Mouse (Mus musculus): ENCODE results near the gene Angel2. TPM values are rescaled to one million over a fixed set of nuclear protein-coding genes. Genes with fewer than 3 reads are reported as not detected.

Gene Angel2
- total and polyA plus RNA-seq, 3 experiments, result 25.1 to 33.7 TPM; not detected in 1

GRCm38 (mm10) chr1:190918938-190919337 lies 6.0 kb upstream of the Angel2 start:
- Histone ChIP-seq H3K4me3 (ENCODE audit: control insufficient read depth in 1 of 2, insufficient read depth in 1 of 2, low read depth in 2 of 2, low read length in 2 of 2) (no peak overlapping the region), H3K9me3 (replicated peaks; ENCODE audit: insufficient read depth, low read length) (no peaks in the 10 kb centered on the region), H3K27me3 (ENCODE audit: control insufficient read depth in 1 of 2, insufficient read depth in 2 of 2, low read length in 2 of 2) (peaks cover 1 to 2% of the 10 kb centered on the region in 2 experiments; a peak in 1 of 4 replicates), H3K36me3 (ENCODE audit: control insufficient read depth in 1 of 2, insufficient read depth in 2 of 2, low read length in 2 of 2) (no peaks in the 10 kb centered on the region), H3K79me2 (ENCODE audit: control insufficient read depth, insufficient read depth, low read length, poor library complexity) (no peaks in the 10 kb centered on the region), H3K27ac (ENCODE audit: control insufficient read depth, low read depth, low read length) (no peak overlapping the region), H3K9ac (ENCODE audit: control insufficient read depth, low read depth, low read length, poor library complexity, severe bottlenecking) (no peak overlapping the region), H3K4me1 (ENCODE audit: control insufficient read depth in 1 of 2, insufficient read depth in 2 of 2, low read length in 2 of 2) (peaks cover 0 to 6% of the 10 kb centered on the region in 2 experiments; a peak in 1 of 4 replicates)
- TF ChIP-seq MEF2A (IDR thresholded peaks at IDR 0.05; ENCODE audit: extremely low read depth, insufficient replicate concordance, low read depth, low read length, poor library complexity, severe bottlenecking) (no peak), ZKSCAN1 (IDR thresholded peaks at IDR 0.05; ENCODE audit: low read depth, low read length) (no peak), MAX (IDR thresholded peaks at IDR 0.05; ENCODE audit: low read length) (no peak), EP300 (IDR thresholded peaks at IDR 0.05; ENCODE audit: low read depth in 1 of 2, low read length in 2 of 2) (no peak), CHD1 (IDR thresholded peaks at IDR 0.05; ENCODE audit: low read depth, low read length) (no peak)
- no peak for DNase-seq (ENCODE audit: low read depth, low spot score)

DNA sequence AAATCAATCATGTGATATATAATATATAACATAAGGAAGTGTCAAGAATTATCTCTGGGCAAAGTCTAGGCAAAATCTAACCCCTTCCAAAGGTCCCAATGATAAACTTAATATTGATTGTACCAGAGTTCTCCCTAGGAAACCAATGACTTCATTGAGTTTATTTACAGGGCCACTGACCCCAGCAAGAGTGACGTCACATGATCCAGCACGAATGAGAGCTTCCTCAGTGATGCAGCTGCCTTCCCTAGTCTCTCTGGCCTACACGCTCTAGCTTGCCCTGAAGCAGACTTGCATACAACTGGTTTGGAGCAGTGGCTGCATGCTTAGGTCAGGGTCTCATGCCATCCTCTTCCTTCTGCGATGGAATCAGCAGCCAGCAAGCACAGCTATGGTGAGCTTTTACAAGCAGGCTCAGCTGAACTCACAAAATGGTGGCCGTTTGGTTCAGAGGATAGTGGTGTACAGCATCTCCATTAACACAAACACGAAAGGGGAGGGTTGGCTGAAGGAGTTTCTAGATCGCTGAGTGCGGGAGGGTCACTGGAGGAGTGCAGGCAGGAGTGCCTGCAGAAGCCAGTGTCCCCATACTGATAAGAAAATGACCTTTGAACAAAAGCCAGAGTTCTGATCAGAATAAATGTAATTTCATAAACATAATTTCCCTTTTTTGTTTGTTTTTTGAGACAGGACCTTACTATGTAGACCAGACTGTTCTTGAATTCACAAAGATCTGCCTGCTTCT lies 5.0 kb upstream of the Angel2 start:
- Histone ChIP-seq H3K9me3 (replicated peaks; ENCODE audit: insufficient read depth, low read length) (no peaks in the 10 kb centered on the region), H3K36me3 (ENCODE audit: control insufficient read depth in 1 of 2, insufficient read depth in 2 of 2, low read length in 2 of 2) (no peaks in the 10 kb centered on the region), H3K4me3 (ENCODE audit: control insufficient read depth in 1 of 2, insufficient read depth in 1 of 2, low read depth in 2 of 2, low read length in 2 of 2) (no peak overlapping the region), H3K4me1 (ENCODE audit: control insufficient read depth in 1 of 2, insufficient read depth in 2 of 2, low read length in 2 of 2) (peaks cover 0 to 6% of the 10 kb centered on the region in 2 experiments; a peak in 1 of 4 replicates), H3K79me2 (ENCODE audit: control insufficient read depth, insufficient read depth, low read length, poor library complexity) (no peaks in the 10 kb centered on the region), H3K9ac (ENCODE audit: control insufficient read depth, low read depth, low read length, poor library complexity, severe bottlenecking) (no peak overlapping the region), H3K27ac (ENCODE audit: control insufficient read depth, low read depth, low read length) (no peak overlapping the region), H3K27me3 (ENCODE audit: control insufficient read depth in 1 of 2, insufficient read depth in 2 of 2, low read length in 2 of 2) (peaks cover 1 to 2% of the 10 kb centered on the region in 2 experiments; a peak in 1 of 4 replicates)
- no peak for DNase-seq (ENCODE audit: low read depth, low spot score)
- TF ChIP-seq UBTF (IDR thresholded peaks at IDR 0.05; ENCODE audit: borderline replicate concordance, insufficient read depth, low read depth, low read length) (no peak), GABPA (IDR thresholded peaks at IDR 0.05; ENCODE audit: low read depth, low read length) (no peak), POLR2AphosphoS2 (IDR thresholded peaks at IDR 0.05; ENCODE audit: low read length) (no peak)

DNA sequence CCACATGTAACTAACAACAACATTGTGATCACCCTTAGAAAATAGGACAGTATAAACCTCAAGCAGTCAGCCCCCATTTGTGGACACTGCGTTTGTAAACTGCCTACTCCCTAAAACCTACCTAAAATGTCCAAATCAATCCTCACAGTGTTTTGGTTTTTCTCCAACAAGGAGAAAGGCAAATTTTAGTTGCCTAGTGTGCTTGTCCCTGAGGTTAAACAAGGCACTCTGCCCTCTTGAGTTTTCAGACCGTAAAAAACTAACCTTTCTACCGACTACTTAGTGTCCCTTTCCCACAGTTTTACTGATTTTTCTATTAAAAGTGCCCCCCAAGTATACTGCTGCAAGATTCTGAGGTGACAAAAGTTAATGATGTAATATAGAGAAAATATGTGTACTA lies 2.4 kb downstream of the Angel2 start:
- H3K9me3 ChIP-seq (replicated peaks; ENCODE audit: insufficient read depth, low read length), result no peaks in the 10 kb centered on the region
- peak overlapping the region in 1 of 2 experiments; percentile 81; a peak in 2 of 4 replicates for H3K4me3 ChIP-seq (ENCODE audit: control insufficient read depth in 1 of 2, insufficient read depth in 1 of 2, low read depth in 2 of 2, low read length in 2 of 2)
- no peak for DNase-seq (ENCODE audit: low read depth, low spot score)

More for the DNA sequence above, 2.4 kb downstream of the Angel2 start:
- peaks cover 0 to 9% of the 10 kb centered on the region in 2 experiments; a peak in 2 of 4 replicates for H3K36me3 ChIP-seq (ENCODE audit: control insufficient read depth in 1 of 2, insufficient read depth in 2 of 2, low read length in 2 of 2)
- H3K9ac ChIP-seq (ENCODE audit: control insufficient read depth, low read depth, low read length, poor library complexity, severe bottlenecking), result peak overlapping the region; percentile 42; the same call in 1 of the 2 replicates
- peaks cover 9% of the 10 kb centered on the region for H3K79me2 ChIP-seq (ENCODE audit: control insufficient read depth, insufficient read depth, low read length, poor library complexity)
- peaks cover 3% of the 10 kb centered on the region in 2 experiments; a peak in 3 of 4 replicates for H3K4me1 ChIP-seq (ENCODE audit: control insufficient read depth in 1 of 2, insufficient read depth in 2 of 2, low read length in 2 of 2)
- H3K27me3 ChIP-seq (ENCODE audit: control insufficient read depth in 1 of 2, insufficient read depth in 2 of 2, low read length in 2 of 2), result no peaks in the 10 kb centered on the region
- H3K27ac ChIP-seq (ENCODE audit: control insufficient read depth, low read depth, low read length), result peak overlapping the region; percentile 37
- TF ChIP-seq ZKSCAN1 (IDR thresholded peaks at IDR 0.05; ENCODE audit: low read depth, low read length) (no peak), USF2 (IDR thresholded peaks at IDR 0.05; ENCODE audit: borderline replicate concordance in 1 of 2, insufficient read depth in 1 of 2, low read depth in 1 of 2, low read length in 2 of 2) (no peak), ELF1 (IDR thresholded peaks at IDR 0.05; ENCODE audit: low read depth, low read length) (no peak), GATA1 (IDR thresholded peaks at IDR 0.05; ENCODE audit: low read depth, low read length) (no peak), EP300 (IDR thresholded peaks at IDR 0.05; ENCODE audit: low read depth in 1 of 2, low read length in 2 of 2) (no peak), CHD2 (IDR thresholded peaks at IDR 0.05; ENCODE audit: low read length) (no peak), BHLHE40 (IDR thresholded peaks at IDR 0.05; ENCODE audit: borderline replicate concordance, low read depth, low read length) (no peak), MAX (IDR thresholded peaks at IDR 0.05; ENCODE audit: low read length) (no peak), MXI1 (IDR thresholded peaks at IDR 0.05; ENCODE audit: low read depth, low read length) (no peak)

Measured in MEL (cell line).